Mouse (Mus musculus) layer of hippocampus, postnatal 36 days (tissue): Measurements from ENCODE around the gene Lrp11. TPM values are rescaled to one million over a fixed set of nuclear protein-coding genes. Genes with fewer than 3 reads are reported as not detected.

Experiments
- DNase-seq, 2 experiments: peaks; one replicate each; pipeline ENCODE4 v3.0.0; 2022
- total RNA-seq, 2 experiments: library from RNA; stranded (reverse); gene quantifications; 2 replicates each; pipeline ENCODE4 v1.2.3; 2021

Lrp11 gene
- total RNA-seq, 2 experiments from 2014 or later, result 195 to 210 TPM

- no peak for DNase-seq
Observed at GRCm38 (mm10) chr10:7623861-7624518, 34.4 kb downstream of the Lrp11 start.

GRCm38 (mm10) chr10:7629092-7629491, 39.5 kb downstream of the Lrp11 start:
- DNase-seq, result no peak

- no peak for DNase-seq
Observed at GRCm38 (mm10) chr10:7630286-7630685, 40.7 kb downstream of the Lrp11 start.

GRCm38 (mm10) chr10:7630951-7631720, 41.5 kb downstream of the Lrp11 start:
- DNase-seq, result no peak

- DNase-seq, result no peak
Observed at GRCm38 (mm10) chr10:7640366-7640765, 50.8 kb downstream of the Lrp11 start.

- no peak for DNase-seq
Observed at GRCm38 (mm10) chr10:7645911-7646310, 56.3 kb downstream of the Lrp11 start.

GRCm38 (mm10) chr10:7649059-7649458, 59.5 kb downstream of the Lrp11 start:
- DNase-seq, result no peak

GRCm38 (mm10) chr10:7651057-7651456, 61.5 kb downstream of the Lrp11 start:
- no peak for DNase-seq

- no peak for DNase-seq
Observed at GRCm38 (mm10) chr10:7662471-7663141, 73.0 kb downstream of the Lrp11 start.

- peak; percentile 93 to 94 for DNase-seq
Observed at GRCm38 (mm10) chr10:7663159-7664026, 73.8 kb downstream of the Lrp11 start.

- no peak for DNase-seq
Observed at GRCm38 (mm10) chr10:7664027-7664526, 74.5 kb downstream of the Lrp11 start.

- no peak for DNase-seq
Observed at GRCm38 (mm10) chr10:7664889-7665288, 75.3 kb downstream of the Lrp11 start.

- peak; percentile 84 to 88 for DNase-seq
Observed at GRCm38 (mm10) chr10:7667342-7667802, 77.8 kb downstream of the Lrp11 start, which contains the start of gene Nup43. Nup43 (plus strand) TSS chr10:7667503.

- no peak for DNase-seq
Observed at GRCm38 (mm10) chr10:7673673-7674072, 84.1 kb downstream of the Lrp11 start.

Other genes starting within 250 kb of the Lrp11 start
- gene Ulbp1, start 116.2 kb upstream of the Lrp11 start, total RNA-seq, result under 1 TPM; 0.50 to 0.53 TPM
- 1 to 10 TPM; 5.3 to 5.4 TPM for gene Nup43, start 77.7 kb downstream of the Lrp11 start, total RNA-seq
- gene Pcmt1, start 91.3 kb downstream of the Lrp11 start, total RNA-seq, result 100 to 1,000 TPM; 159 to 166 TPM
- 10 to 100 TPM; 33.5 to 38.6 TPM for gene Lats1, start 91.4 kb downstream of the Lrp11 start, total RNA-seq
- 10 to 100 TPM; 15.0 to 19.1 TPM for gene Katna1, start 136.2 kb downstream of the Lrp11 start, total RNA-seq
- gene Ginm1, start 203.0 kb downstream of the Lrp11 start, total RNA-seq, result 10 to 100 TPM; 15.9 to 19.5 TPM
- gene Ppil4, start 203.1 kb downstream of the Lrp11 start, total RNA-seq, result 10 to 100 TPM; 34.9 to 37.9 TPM
- under 1 TPM; 0.13 to 0.17 TPM for gene Zc3h12d, start 242.7 kb downstream of the Lrp11 start, total RNA-seq